Mouse (Mus musculus) cerebellum, adult 11 months (tissue): ENCODE measurements around the gene Mbnl2.

Experiments
- DNase-seq: peaks from one replicate; pipeline ENCODE4 v3.0.0; 2022

Mbnl2 gene

GRCm38 (mm10) chr14:120363090-120363818 is 87.8 kb downstream of the Mbnl2 start:
- no peak for DNase-seq

- no peak for DNase-seq
These were observed 89.6 kb downstream of the Mbnl2 start for GRCm38 (mm10) chr14:120365088-120365487.

GRCm38 (mm10) chr14:120366962-120367361 is 91.5 kb downstream of the Mbnl2 start:
- DNase-seq = no peak

- DNase-seq = no peak
These were observed 92.1 kb downstream of the Mbnl2 start for GRCm38 (mm10) chr14:120367589-120367988.

- DNase-seq = no peak
These were observed 93.0 kb downstream of the Mbnl2 start for GRCm38 (mm10) chr14:120368456-120368855.

- DNase-seq = no peak
These were observed 93.5 kb downstream of the Mbnl2 start for GRCm38 (mm10) chr14:120368914-120369391.

GRCm38 (mm10) chr14:120370044-120370443 is 94.6 kb downstream of the Mbnl2 start:
- DNase-seq = no peak

GRCm38 (mm10) chr14:120370631-120371030 is 95.2 kb downstream of the Mbnl2 start:
- no peak for DNase-seq

- no peak for DNase-seq
These were observed 95.7 kb downstream of the Mbnl2 start for GRCm38 (mm10) chr14:120371174-120371573.

GRCm38 (mm10) chr14:120373026-120374024 is 97.9 kb downstream of the Mbnl2 start:
- no peak for DNase-seq

- no peak for DNase-seq
These were observed 99.3 kb downstream of the Mbnl2 start for GRCm38 (mm10) chr14:120374786-120375185.

- DNase-seq = no peak
These were observed 101.7 kb downstream of the Mbnl2 start for GRCm38 (mm10) chr14:120377192-120377591.

- DNase-seq = no peak
These were observed 102.5 kb downstream of the Mbnl2 start for GRCm38 (mm10) chr14:120378002-120378401.

- no peak for DNase-seq
These were observed 104.2 kb downstream of the Mbnl2 start for GRCm38 (mm10) chr14:120379716-120380115.

- no peak for DNase-seq
These were observed 106.1 kb downstream of the Mbnl2 start for GRCm38 (mm10) chr14:120381378-120382134.

- no peak for DNase-seq
These were observed 106.7 kb downstream of the Mbnl2 start for GRCm38 (mm10) chr14:120382179-120382578.

GRCm38 (mm10) chr14:120383186-120383851 is 107.8 kb downstream of the Mbnl2 start:
- no peak for DNase-seq

- DNase-seq = no peak
These were observed 109.1 kb downstream of the Mbnl2 start for GRCm38 (mm10) chr14:120384615-120385014.

- DNase-seq = no peak
These were observed 111.8 kb downstream of the Mbnl2 start for GRCm38 (mm10) chr14:120387293-120387692.

- peak; percentile 47 for DNase-seq
These were observed 113.6 kb downstream of the Mbnl2 start for GRCm38 (mm10) chr14:120388818-120389691.
